8 mouse cellular contexts compared by ENCODE assay signal in the genomic region with DNA sequence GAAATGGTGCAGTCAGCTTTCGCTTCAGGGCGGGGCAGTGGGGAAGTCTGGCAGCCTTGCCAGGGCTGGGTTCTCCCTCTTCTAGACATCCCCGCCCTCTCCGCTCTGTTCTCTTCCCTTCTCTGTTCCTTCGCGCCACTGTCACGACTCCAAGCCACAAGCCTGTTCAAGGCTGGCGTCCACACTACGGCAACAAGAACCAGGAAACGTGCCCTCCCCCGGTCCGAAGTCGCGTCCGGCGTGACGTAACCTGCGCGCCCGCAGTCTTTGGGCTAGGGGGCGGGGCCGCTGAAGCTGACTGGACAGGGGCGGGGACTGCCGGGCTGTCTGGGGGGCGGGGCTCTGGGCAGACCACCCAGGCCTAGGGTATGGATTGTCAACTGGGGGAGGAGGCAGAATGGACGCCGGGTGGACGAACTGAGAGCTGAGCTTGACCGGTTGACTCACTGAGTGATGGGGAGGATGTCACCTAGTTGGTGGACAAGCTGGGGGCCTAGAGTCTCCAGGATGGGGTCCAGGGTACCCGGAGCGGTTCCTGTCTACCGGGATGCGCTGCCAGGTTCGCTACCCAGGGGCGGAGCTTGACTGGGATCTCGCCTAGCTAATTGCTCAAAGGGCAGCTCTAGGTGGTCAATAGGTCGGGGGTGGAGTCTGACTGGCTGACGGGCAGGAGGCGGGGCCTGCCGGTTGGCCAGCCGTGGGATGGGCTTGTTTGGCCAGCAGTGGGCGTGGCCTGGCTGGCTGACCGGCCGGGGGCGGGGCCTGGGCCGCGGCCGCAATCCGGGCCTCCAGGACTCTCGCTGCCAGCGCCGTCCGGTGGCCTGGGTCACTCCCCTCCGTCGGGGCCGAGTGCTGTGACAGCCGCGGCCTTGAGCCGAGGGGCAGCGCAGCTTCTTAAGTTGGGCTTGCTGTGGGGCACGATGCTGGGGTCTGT. TPM values are rescaled to one million over a fixed set of nuclear protein-coding genes. Genes with fewer than 3 reads are reported as not detected.
DNase-seq lines count a peak whose midpoint lies in the region; ATAC-seq and TF ChIP-seq lines count a peak whose summit lies in the region.

A gene (plus strand): TSS at position 337 of the 934 bp plus-strand sequence.

- TF ChIP-seq RAD21 in MEL (IDR thresholded peaks at IDR 0.05; ENCODE audit: low read depth, low read length), result no peak

- H3K36me3 ChIP-seq in MEL (ENCODE audit: control insufficient read depth in 1 of 2, insufficient read depth in 2 of 2, low read length in 2 of 2), result 0 out of 4 replicates have a peak, but pooled peaks cover 0 to 2% of the 10 kb centered on the region in 2 experiments
- peaks cover under 1% of the 10 kb centered on the region; the same call in 1 of the 2 replicates for H3K36me3 ChIP-seq in lung, embryonic 16.5 days (ENCODE audit: control insufficient read depth, insufficient read depth, low read length)

- H3K9ac ChIP-seq in MEL (ENCODE audit: control insufficient read depth, low read depth, low read length, poor library complexity, severe bottlenecking), result peak within 1 kb of the TSS; percentile 83
- H3K9ac ChIP-seq in lung, embryonic 16.5 days (ENCODE audit: low read length), result peak within 1 kb of the TSS; percentile 96

- peak; percentile 95 for DNase-seq in MEL (ENCODE audit: low read depth, low spot score)
- peak; percentile 96 to 97 for DNase-seq in cerebellum, adult 2 months
- DNase-seq in forelimb bud, embryonic 11.5 days (ENCODE audit: low read depth, low spot score), result peak; percentile 93
- DNase-seq in layer of hippocampus, adult 9-10 months (ENCODE audit: low spot score), result peak; percentile 88
- DNase-seq in ovary, postnatal 10 days (ENCODE audit: low spot score), result peak; percentile 98
- peak; percentile 47 to 50 for DNase-seq in thymus, postnatal 10 days (ENCODE audit: low spot score in 2 of 2)

- under 1% methylated on average over 61 of the region's 61 CpGs for WGBS in cerebellum, adult 2 months
- under 1% methylated on average over 60 of the region's 61 CpGs for WGBS in lung, embryonic 16.5 days

- peak within 1 kb of the TSS; percentile 85 for H3K4me2 ChIP-seq in lung, embryonic 16.5 days (ENCODE audit: low read depth, low read length)

- peaks cover 3 to 10% of the 10 kb centered on the region in 2 experiments; a peak in 2 of 4 replicates for H3K4me1 ChIP-seq in MEL (ENCODE audit: control insufficient read depth in 1 of 2, insufficient read depth in 2 of 2, low read length in 2 of 2)
- peaks cover 6% of the 10 kb centered on the region; the same call in 1 of the 2 replicates for H3K4me1 ChIP-seq in cerebellum, adult 2 months (ENCODE audit: control insufficient read depth, insufficient read depth, low read length)
- H3K4me1 ChIP-seq in lung, embryonic 16.5 days (replicated peaks; ENCODE audit: control insufficient read depth, insufficient read depth, low read length), result peaks cover 4% of the 10 kb centered on the region

- H3K4me3 ChIP-seq in MEL (ENCODE audit: control insufficient read depth in 1 of 2, insufficient read depth in 1 of 2, low read depth in 2 of 2, low read length in 2 of 2), result peak within 1 kb of the TSS; percentile 96 to 100
- H3K4me3 ChIP-seq in cerebellum, adult 2 months (replicated peaks; ENCODE audit: insufficient read depth, low read depth, low read length), result peak within 1 kb of the TSS; percentile 84
- H3K4me3 ChIP-seq in lung, embryonic 16.5 days (ENCODE audit: low read length), result peak within 1 kb of the TSS; percentile 75

- peak; percentile 94 to 96 for ATAC-seq in hematopoietic stem cell, adult 5-6 weeks (replicated peaks in 1 of 2; ENCODE audit: insufficient read depth in 1 of 2, low FRiP score in 2 of 2, low TSS enrichment in 1 of 2, low read depth in 1 of 2, poor library complexity in 2 of 2, severe bottlenecking in 2 of 2)
- peak; percentile 95 for ATAC-seq in lung, embryonic 16.5 days (ENCODE audit: low read depth)

- no peaks in the 10 kb centered on the region for H3K9me3 ChIP-seq in MEL (replicated peaks; ENCODE audit: insufficient read depth, low read length)
- H3K9me3 ChIP-seq in lung, embryonic 16.5 days (ENCODE audit: control insufficient read depth, low read length), result no peaks in the 10 kb centered on the region

- no peaks in the 10 kb centered on the region for H3K27me3 ChIP-seq in MEL (ENCODE audit: control insufficient read depth in 1 of 2, insufficient read depth in 2 of 2, low read length in 2 of 2)
- H3K27me3 ChIP-seq in cerebellum, adult 2 months (ENCODE audit: control insufficient read depth, insufficient read depth, low read length), result no peaks in the 10 kb centered on the region
- H3K27me3 ChIP-seq in lung, embryonic 16.5 days (ENCODE audit: control insufficient read depth, insufficient read depth, low read depth, low read length), result no peaks in the 10 kb centered on the region

- no peaks in the 10 kb centered on the region; the same call in 1 of the 2 replicates for H3K79me2 ChIP-seq in MEL (ENCODE audit: control insufficient read depth, insufficient read depth, low read length, poor library complexity)

- no peak for TF ChIP-seq CTCF in MEL (IDR thresholded peaks at IDR 0.05 in 2 of 3, conservative IDR thresholded peaks at IDR 0.05 in 1 of 3; ENCODE audit: control insufficient read depth in 1 of 3, insufficient read depth in 1 of 3, low read depth in 2 of 3, low read length in 3 of 3, poor library complexity in 1 of 3, severe bottlenecking in 1 of 3)
- TF ChIP-seq CTCF in cerebellum, adult 2 months (IDR thresholded peaks at IDR 0.05; ENCODE audit: borderline replicate concordance, insufficient read depth, low read depth, low read length), result no peak

- H3K27ac ChIP-seq in MEL (ENCODE audit: control insufficient read depth, low read depth, low read length), result peak within 1 kb of the TSS; percentile 86
- H3K27ac ChIP-seq in cerebellum, adult 2 months (ENCODE audit: insufficient read depth, low read length), result peak within 1 kb of the TSS; percentile 71
- peak within 1 kb of the TSS; percentile 98 for H3K27ac ChIP-seq in lung, embryonic 16.5 days (ENCODE audit: low read length)

- peak; percentile 56 to 84; a peak in 3 of 4 replicates for TF ChIP-seq POLR2A in MEL (IDR thresholded peaks at IDR 0.05; ENCODE audit: control insufficient read depth in 1 of 2, insufficient read depth in 1 of 2, low read depth in 1 of 2, low read length in 2 of 2, poor library complexity in 1 of 2)
- TF ChIP-seq POLR2A in cerebellum, adult 2 months (IDR thresholded peaks at IDR 0.05; ENCODE audit: borderline replicate concordance, insufficient read depth, low read length), result peak; percentile 92

- TF ChIP-seq EP300 in MEL (IDR thresholded peaks at IDR 0.05; ENCODE audit: low read depth in 1 of 2, low read length in 2 of 2), result peak in 1 of 2 experiments; percentile 19; a peak in 1 of 4 replicates

TF ChIP-seq in MEL, 35 proteins besides CTCF, POLR2A, EP300 and RAD21 (continues in another document):
- TF ChIP-seq POLR2AphosphoS2 (IDR thresholded peaks at IDR 0.05; ENCODE audit: low read length) (peak; percentile 74; the same call in 1 of the 2 replicates), ZNF384 (IDR thresholded peaks at IDR 0.05; ENCODE audit: low read depth, low read length) (no peak), NELFE (IDR thresholded peaks at IDR 0.05; ENCODE audit: low read depth, low read length) (peak; percentile 85), USF1 (IDR thresholded peaks at IDR 0.05; ENCODE audit: low read depth, low read length) (no peak), TBP (IDR thresholded peaks at IDR 0.05; ENCODE audit: low read depth, low read length) (no peak), TCF12 (IDR thresholded peaks at IDR 0.05; ENCODE audit: low read depth, low read length) (0 out of 2 replicates have a peak, but pooled peaks have one; percentile 34), HCFC1 (IDR thresholded peaks at IDR 0.05; ENCODE audit: low read depth, low read length) (peak; percentile 88), CHD1 (IDR thresholded peaks at IDR 0.05; ENCODE audit: low read depth, low read length) (no peak; the same call in 1 of the 2 replicates), E2F4 (IDR thresholded peaks at IDR 0.05; ENCODE audit: borderline replicate concordance, low read depth, low read length) (no peak), SIN3A (IDR thresholded peaks at IDR 0.05; ENCODE audit: low read length) (peak; percentile 91), ZMIZ1 (IDR thresholded peaks at IDR 0.05; ENCODE audit: low read depth, low read length) (peak; percentile 63), MAX (IDR thresholded peaks at IDR 0.05; ENCODE audit: low read length) (peak; percentile 48; the same call in 1 of the 2 replicates), MXI1 (IDR thresholded peaks at IDR 0.05; ENCODE audit: low read depth, low read length) (peak; percentile 80), JUND (IDR thresholded peaks at IDR 0.05; ENCODE audit: low read depth, low read length) (no peak), MAZ (IDR thresholded peaks at IDR 0.05; ENCODE audit: low read depth, low read length) (peak; percentile 85), ELF1 (IDR thresholded peaks at IDR 0.05; ENCODE audit: low read depth, low read length) (peak; percentile 93), GABPA (IDR thresholded peaks at IDR 0.05; ENCODE audit: low read depth, low read length) (no peak), KAT2A (conservative IDR thresholded peaks at IDR 0.05; ENCODE audit: low read depth, low read length) (no peak; the same call in 1 of the 2 replicates), CHD2 (IDR thresholded peaks at IDR 0.05; ENCODE audit: low read length) (no peak), NRF1 (IDR thresholded peaks at IDR 0.05; ENCODE audit: insufficient read depth, low read depth, low read length, poor library complexity, severe bottlenecking) (peak; percentile 46; the same call in 1 of the 2 replicates), ETS1 (IDR thresholded peaks at IDR 0.05; ENCODE audit: low read depth, low read length) (peak; percentile 45; the same call in 1 of the 2 replicates), MYC (IDR thresholded peaks at IDR 0.05; ENCODE audit: low read depth, low read length) (peak; percentile 51; the same call in 1 of the 2 replicates), MEF2A (IDR thresholded peaks at IDR 0.05; ENCODE audit: extremely low read depth, insufficient replicate concordance, low read depth, low read length, poor library complexity, severe bottlenecking) (no peak), TAL1 (IDR thresholded peaks at IDR 0.05; ENCODE audit: low read length) (no peak), ZC3H11A (IDR thresholded peaks at IDR 0.05; ENCODE audit: low read depth, low read length) (0 out of 2 replicates have a peak, but pooled peaks have one; percentile 3)

RNA-seq across cellular contexts. Expression of the gene that starts here (rescaled TPM):
- total RNA-seq in MEL (2012; rRNA removed), result 5.8 and 5.9 TPM in 2 replicates
- 1 to 10 TPM in 1 of 2 experiments, not detected in 1; 7.0 TPM for polyA plus RNA-seq in MEL (2012; ENCODE audit: insufficient read depth in 1 of 2, insufficient read length in 2 of 2, low read depth in 1 of 2, low replicate concordance in 2 of 2, missing spikeins in 1 of 2)
- polyA plus RNA-seq in cerebellum, adult 2 months (2012; rRNA removed), result 17.3 and 18.9 TPM in 2 replicates
- total RNA-seq in hematopoietic stem cell, adult 5-6 weeks (2017), result 9.8 and 13.5 TPM in 2 replicates
- 52.4 and 53.0 TPM in 2 replicates for polyA plus RNA-seq in lung, embryonic 16.5 days (2015; fragmentation: Nextera tagmentation; extraction: Ambion mirVana)

Comparison
In these comparisons a context has a peak if more than half of its experiments do, and no peak if none do; other contexts are left out.
1. Peak in every context shown above with its lines: DNase-seq, ATAC-seq, H3K4me3 ChIP-seq and H3K27ac ChIP-seq.